Mouse (Mus musculus): ENCODE results near the gene Pbx2.

DNA sequence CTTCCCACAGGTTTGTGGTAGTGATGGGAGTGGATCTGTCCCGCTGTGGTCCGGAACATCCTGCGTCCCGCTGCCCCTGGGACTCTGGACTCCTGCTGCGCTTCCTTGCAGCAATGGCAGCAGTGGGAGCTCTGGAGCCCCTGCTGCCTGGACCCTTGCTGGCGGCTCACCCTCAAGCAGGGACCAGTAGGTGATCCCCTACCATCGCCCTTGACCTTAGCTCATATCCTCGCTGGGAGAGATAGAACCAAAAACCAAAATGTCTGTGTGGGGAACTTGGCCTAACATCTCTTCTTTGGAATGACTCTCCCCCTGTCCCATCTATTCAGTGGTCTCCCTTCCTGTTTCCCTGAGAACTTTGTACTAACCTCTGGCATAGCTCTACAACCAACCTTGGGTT is 7.2 kb upstream of the Pbx2 start:
- TF ChIP-seq CTCF (IDR thresholded peaks at IDR 0.05; ENCODE audit: borderline replicate concordance, insufficient read depth, low read length) (no peak), POLR2A (IDR thresholded peaks at IDR 0.05; ENCODE audit: low read depth, low read length) (no peak)

Data from embryonic fibroblast, embryonic 13.5 days (primary cell).